Mouse (Mus musculus) inflammation-experienced regulatory T-cells, adult 6 months (primary cell): Measurements from ENCODE around the gene Mas1. TPM values are rescaled to one million over a fixed set of nuclear protein-coding genes. Genes with fewer than 3 reads are reported as not detected.
A peak's percentile ranks its signal among the peaks of the same experiment; 100 is the strongest.

ENCODE experiments used
- ATAC-seq: one replicate; pipeline ENCODE4 v1.8.0; 2017
- polyA plus RNA-seq, 3 experiments: library from polyadenylated mRNA; unstranded; fragments of 100-300 nt; shearing (Covaris generic); gene quantifications; one replicate each; pipeline ENCODE4 v1.2.1; 2017

Mas1 gene
- polyA plus RNA-seq, 3 experiments from 2014 or later, result 0.39 TPM; not detected in 2

- no peak for ATAC-seq
These were observed 52.1 kb downstream of the Mas1 start for GRCm38 (mm10) chr17:12815885-12816284.

- no peak for ATAC-seq
These were observed 53.4 kb downstream of the Mas1 start for GRCm38 (mm10) chr17:12814502-12814901.

- no peak for ATAC-seq
These were observed 57.0 kb downstream of the Mas1 start for GRCm38 (mm10) chr17:12810973-12811303.

GRCm38 (mm10) chr17:12810103-12810972, 57.6 kb downstream of the Mas1 start:
- ATAC-seq, result peak; percentile 81

GRCm38 (mm10) chr17:12808851-12809250, 59.1 kb downstream of the Mas1 start:
- no peak for ATAC-seq

GRCm38 (mm10) chr17:12804584-12805445, 63.1 kb downstream of the Mas1 start:
- no peak for ATAC-seq

GRCm38 (mm10) chr17:12801861-12802540, 65.9 kb downstream of the Mas1 start:
- ATAC-seq, result no peak

- ATAC-seq, result no peak
These were observed 68.3 kb downstream of the Mas1 start for GRCm38 (mm10) chr17:12799368-12800275.

- no peak for ATAC-seq
These were observed 69.4 kb downstream of the Mas1 start for GRCm38 (mm10) chr17:12798571-12798970.

GRCm38 (mm10) chr17:12797427-12798029, 70.4 kb downstream of the Mas1 start:
- ATAC-seq, result no peak

- ATAC-seq, result no peak
These were observed 71.3 kb downstream of the Mas1 start for GRCm38 (mm10) chr17:12796633-12797032.

- ATAC-seq, result no peak
These were observed 74.1 kb downstream of the Mas1 start for GRCm38 (mm10) chr17:12793660-12794406.

GRCm38 (mm10) chr17:12792422-12793206, 75.3 kb downstream of the Mas1 start:
- no peak for ATAC-seq

- ATAC-seq, result peak; percentile 86
These were observed 76.5 kb downstream of the Mas1 start for GRCm38 (mm10) chr17:12791420-12791819.

GRCm38 (mm10) chr17:12791079-12791406, 76.9 kb downstream of the Mas1 start:
- ATAC-seq, result no peak

Other genes with a start within 250 kb of the Mas1 start
- 1 to 10 TPM in 1 of 3 experiments, under 1 TPM in 1, not detected in 1; 0.82 to 1.9 TPM for gene Slc22a1, start 192.3 kb downstream of the Mas1 start, polyA plus RNA-seq
- gene Igf2r, start 98.5 kb downstream of the Mas1 start, polyA plus RNA-seq, result 10 to 100 TPM; 14.8 to 40.1 (median 36.0) TPM
- gene Mrgprh, start 7.9 kb upstream of the Mas1 start, polyA plus RNA-seq, result not detected
- gene Pnldc1, start 42.1 kb upstream of the Mas1 start, polyA plus RNA-seq, result 1 to 10 TPM in 1 of 3 experiments, under 1 TPM in 1, not detected in 1; 0.66 to 1.5 TPM
- gene Tcp1, start 47.6 kb upstream of the Mas1 start, polyA plus RNA-seq, result 100 to 1,000 TPM; 221 to 332 (median 236) TPM
- 100 to 1,000 TPM; 192 to 313 (median 193) TPM for gene Mrpl18, start 48.2 kb upstream of the Mas1 start, polyA plus RNA-seq
- 1 to 10 TPM in 1 of 3 experiments, under 1 TPM in 2; 0.67 to 1.2 (median 0.71) TPM for gene Acat3, start 72.5 kb upstream of the Mas1 start, polyA plus RNA-seq
- gene Acat2, start 92.6 kb upstream of the Mas1 start, polyA plus RNA-seq, result 10 to 100 TPM; 43.9 to 61.5 (median 48.0) TPM
- gene Wtap, start 126.0 kb upstream of the Mas1 start, polyA plus RNA-seq, result 100 to 1,000 TPM; 115 to 197 (median 137) TPM
- gene Sod2, start 138.7 kb upstream of the Mas1 start, polyA plus RNA-seq, result 10 to 100 TPM; 58.1 to 60.8 (median 59.0) TPM
- not detected for gene Gpr31b, start 184.2 kb upstream of the Mas1 start, polyA plus RNA-seq
- gene Tcp10b, start 193.0 kb upstream of the Mas1 start, polyA plus RNA-seq, result not detected